Mouse (Mus musculus) CH12F3 (cell line): ENCODE measurements around the gene Cntn5.

Source experiments
- in situ Hi-C: fragments of 300-500 bp; cut with MboI; formaldehyde crosslinking; loops from 2 replicates; pipeline ENCODE4 v1.14.3; 2020; ENCODE audit warnings: low sequenced_read_pairs

Gene Cntn5

GRCm38 (mm10) chr9:9769659-9770058 lies 1134.9 kb downstream of the Cntn5 start:
- in situ Hi-C loops, result no loop called here

DNA sequence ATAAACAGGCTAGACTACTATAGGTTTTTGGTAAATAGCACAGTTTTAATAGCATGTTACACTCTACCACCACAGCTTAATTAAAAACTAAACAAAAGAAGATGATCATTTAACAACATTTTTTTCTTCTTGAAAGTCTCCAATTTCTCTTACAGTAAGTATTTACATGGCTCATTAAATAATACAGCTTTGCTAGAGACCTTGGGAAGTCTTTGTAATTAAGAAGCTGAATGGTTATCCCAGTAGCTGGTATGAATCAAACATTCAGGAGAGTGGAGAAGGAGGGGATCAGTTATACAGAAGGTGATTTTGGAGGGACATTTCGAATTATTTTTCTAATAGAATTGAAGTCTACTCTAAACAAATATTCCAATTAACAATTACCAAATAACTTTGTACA lies 1186.4 kb downstream of the Cntn5 start:
- in situ Hi-C loops, result no loop called here

DNA sequence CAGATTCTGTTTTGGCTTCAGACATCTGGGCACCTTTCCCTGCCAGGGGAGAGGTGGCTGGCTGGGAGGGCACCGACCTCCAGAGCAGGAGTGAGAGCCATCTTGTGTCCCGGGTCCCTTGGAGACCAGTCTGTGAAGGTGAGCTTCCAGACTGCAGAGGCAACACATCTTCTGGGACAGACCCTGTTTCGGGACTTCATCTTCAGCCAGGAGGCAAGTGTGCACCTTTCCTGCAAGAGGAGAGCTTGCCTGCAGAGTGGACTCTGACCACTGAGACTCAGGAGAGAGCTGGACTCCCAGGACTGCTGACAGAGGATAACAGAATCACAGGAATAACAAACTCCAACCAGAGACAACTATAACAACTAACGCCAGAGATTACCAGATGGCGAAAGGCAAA lies 1195.9 kb downstream of the Cntn5 start:
- in situ Hi-C loops, result no loop called here

DNA sequence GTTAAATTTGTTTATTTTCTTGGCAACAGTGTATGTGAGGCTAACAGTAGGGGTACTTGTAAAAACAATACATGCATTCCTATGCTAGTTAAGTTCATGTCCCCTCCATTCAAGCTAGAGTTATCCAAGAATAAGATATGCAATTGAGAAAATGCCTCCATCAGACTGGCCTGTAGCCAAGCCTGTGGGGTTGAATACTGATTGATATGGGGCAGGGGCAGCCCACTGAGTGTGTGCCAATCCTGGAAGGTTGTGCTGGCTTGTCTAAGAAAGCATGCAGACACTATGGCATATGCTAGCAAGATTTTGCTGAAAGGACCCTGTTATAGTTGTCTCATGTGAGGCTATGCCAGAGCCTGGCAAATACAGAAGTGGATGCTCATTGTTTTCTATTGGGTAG lies 1196.8 kb downstream of the Cntn5 start:
- in situ Hi-C loops, result no loop called here

GRCm38 (mm10) chr9:9705180-9705579 lies 1199.4 kb downstream of the Cntn5 start:
- in situ Hi-C loops, result no loop called here

DNA sequence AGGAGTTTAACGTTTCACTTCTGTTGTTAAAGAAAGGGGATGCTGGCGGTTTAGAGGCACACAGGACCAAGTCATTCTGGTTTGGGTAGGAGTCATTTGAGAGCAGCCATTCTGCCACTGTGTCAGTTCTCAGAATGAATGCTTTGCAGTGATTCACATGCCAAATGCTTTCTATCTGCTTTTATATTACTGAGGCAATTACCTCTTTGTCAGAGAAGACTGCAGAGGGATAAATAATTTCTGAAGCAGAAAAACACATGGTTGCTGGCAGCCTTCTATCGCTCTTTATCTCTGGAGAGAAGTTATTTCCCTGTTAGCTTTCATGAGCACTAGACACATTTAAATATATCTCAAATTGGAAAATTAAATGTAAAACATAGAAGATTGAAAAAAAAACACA lies 1207.9 kb downstream of the Cntn5 start:
- in situ Hi-C loops, result no loop called here

- in situ Hi-C loops, result no loop called here
Measured at GRCm38 (mm10) chr9:9682348-9682884, 1222.2 kb downstream of the Cntn5 start.

DNA sequence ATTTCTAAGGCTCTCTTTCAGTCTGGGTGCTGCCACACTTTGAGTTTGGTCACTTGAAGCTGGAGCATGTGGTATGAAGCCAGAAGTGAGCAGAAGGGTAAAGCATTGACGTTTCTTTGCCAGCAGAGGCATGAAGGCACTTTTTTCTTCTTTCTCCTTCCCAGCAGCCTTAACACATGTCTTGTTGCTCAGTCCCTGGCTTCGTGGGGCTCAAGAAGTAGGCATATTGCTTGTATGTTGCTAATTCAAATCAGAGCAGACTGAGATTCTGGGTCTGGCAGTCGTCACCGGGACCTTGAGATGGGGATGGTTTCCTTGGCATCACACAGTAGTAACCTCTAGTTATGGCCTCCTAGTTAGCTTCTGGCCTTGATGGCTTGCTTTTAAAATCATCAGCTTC lies 1228.5 kb downstream of the Cntn5 start:
- in situ Hi-C loops, result no loop called here

DNA sequence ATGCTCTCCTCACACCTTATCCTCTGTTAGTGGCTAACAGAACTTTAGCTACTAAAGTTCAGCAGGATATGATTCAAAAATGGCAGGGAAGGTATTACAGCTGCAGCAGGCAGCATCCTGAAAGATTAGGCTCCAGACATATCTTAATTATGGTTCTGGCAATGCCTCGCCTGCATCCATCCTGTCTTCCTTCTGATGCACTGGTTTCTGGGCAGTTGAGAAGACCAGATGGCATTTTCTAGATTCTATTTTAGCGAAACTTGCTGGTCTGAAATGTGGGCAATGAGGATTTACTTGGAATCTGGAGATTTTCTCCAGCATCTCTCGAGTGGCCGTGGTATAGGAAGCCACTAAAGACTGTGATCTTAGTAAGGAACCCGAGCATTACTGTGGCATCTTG lies 1230.0 kb downstream of the Cntn5 start:
- in situ Hi-C loops, result no loop called here

DNA sequence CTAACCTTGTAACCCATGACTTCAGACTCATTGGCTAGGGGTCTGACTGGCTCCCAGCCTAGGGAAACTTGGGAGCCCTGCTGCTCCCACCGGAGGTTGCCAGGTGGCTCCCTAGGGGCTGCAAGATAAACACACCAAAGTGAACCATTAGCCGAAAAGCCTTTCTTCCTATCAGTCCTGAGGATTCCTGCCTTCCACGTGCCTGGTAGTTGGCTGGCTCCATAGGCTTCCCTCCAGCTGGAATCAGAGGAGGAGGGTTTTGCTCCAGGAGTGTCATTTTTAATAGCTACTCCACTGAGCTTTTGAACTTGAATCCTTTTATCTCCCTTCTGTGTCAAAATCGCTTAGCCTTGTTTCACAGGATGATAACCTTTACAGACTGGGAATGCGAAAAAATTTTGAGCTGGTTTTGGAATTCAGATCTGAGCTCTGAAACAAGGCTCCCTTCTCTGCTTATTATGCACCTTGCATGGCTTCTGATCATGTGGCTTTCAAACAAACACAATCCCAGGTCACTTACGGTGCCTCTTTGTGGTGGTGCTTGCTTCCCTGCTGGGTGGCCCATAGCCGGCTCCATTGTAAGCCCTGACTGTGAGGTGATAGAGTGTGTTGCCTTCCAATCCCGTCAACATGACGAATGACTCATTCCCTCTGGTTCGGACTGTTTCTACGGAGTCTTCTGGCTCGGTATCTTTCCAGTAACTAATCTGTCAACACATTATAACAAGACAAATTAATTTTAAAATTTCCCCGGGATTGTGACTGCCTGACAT lies 1231.1 kb downstream of the Cntn5 start:
- in situ Hi-C loops, result no loop called here

DNA sequence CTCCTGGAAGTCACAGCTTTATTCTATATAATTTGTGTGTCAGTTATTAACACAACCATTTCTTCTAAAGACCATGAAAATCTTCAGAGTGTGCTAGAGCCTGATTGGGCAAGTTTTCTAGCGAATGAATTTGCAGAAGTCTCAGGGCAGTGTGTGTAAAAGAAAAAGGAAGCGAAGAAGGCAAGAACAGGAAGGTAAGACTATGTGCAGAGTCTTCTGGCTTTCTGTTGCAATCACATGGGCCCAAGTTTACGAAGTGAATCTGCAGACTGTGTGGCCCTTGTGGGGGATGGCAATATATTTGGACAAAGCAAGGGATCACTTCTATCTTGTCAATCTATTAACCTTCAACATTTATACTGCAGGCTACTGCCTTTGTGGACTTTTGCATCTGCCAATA lies 1251.1 kb downstream of the Cntn5 start:
- in situ Hi-C loops, result no loop called here

DNA sequence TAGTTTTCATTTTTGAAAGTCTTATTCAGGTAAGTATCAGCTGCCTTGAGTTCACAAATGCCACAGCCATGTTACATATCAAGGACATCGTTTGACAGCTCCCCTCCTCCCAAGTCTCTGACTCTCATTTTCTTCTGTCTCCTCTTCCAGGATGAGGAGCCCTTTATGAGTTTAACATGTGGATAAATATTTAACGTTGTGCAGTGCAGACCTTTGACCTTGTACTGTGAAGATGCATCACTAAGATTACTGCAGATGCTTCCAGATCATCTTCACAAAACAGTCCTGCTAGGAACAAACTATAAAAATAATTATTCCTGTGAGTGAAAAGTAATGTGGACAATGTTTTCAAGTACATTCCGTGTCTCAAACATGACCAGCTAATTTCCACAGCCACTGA lies 1257.2 kb downstream of the Cntn5 start:
- in situ Hi-C loops, result no loop called here

DNA sequence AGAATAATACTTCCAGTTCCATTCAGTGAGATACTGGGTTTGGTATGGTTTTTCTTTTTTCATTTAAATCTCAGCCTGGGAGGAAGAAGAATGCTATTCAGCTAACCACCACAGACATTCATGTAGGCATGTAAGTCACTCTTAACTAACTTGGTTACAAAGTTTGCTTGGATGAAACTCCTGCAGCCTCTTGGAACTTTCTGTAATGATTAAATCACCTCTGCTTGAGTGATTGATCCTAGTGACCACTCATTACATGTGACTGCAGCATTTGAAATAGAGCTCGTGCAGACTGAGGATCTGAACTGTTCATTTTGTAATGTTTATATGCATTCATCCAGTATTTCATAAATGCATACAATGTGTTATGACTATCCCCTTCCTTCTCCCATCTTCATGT lies 1258.3 kb downstream of the Cntn5 start:
- in situ Hi-C loops, result no loop called here
